Mouse (Mus musculus): ENCODE measurements around the gene Gng7. TPM values are rescaled to one million over a fixed set of nuclear protein-coding genes. Genes with fewer than 3 reads are reported as not detected.

The Gng7 gene
- polyA plus RNA-seq, 1 experiment from 2014 or later = 2.1 TPM

DNA sequence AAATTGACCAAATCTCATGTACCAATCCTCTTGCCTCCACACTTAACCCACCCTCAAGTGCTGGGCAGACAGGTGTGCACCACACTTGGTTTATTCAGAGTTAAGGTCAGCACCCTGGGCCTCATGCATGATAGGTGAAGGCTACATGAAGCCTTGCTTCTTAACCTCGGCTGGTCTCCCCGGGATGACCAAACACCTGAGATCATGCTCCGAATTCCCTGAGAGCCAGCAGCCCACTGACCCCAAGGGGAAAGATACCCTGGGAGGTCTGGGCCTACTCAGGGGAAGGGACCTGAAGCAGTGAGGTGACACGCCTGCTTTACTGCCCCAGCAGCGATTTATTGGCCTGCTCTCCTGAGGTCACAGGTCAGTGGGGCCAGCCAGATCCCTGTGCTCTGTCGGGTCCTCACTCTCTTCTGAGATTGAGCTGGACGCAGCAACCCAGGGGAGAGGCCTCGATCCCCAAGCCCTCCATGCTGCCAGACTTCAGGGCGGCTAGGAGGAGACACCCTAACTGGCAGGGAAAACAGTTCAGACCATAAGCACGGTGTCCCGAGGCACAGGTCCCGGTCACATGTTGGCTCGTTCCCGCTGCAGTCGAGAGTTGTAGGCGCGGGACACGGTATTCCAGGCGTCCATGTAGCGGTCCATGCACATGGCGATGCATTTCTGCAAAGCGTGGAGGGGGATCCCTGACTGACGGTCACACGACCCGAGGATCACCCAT, 115.0 kb downstream of the Gng7 start:
- ATAC-seq (replicated peaks; ENCODE audit: low FRiP score) = no peak
- peaks cover 27% of the 10 kb centered on the region for H3K36me3 ChIP-seq (ENCODE audit: control insufficient read depth, insufficient read depth, low read length)

DNA sequence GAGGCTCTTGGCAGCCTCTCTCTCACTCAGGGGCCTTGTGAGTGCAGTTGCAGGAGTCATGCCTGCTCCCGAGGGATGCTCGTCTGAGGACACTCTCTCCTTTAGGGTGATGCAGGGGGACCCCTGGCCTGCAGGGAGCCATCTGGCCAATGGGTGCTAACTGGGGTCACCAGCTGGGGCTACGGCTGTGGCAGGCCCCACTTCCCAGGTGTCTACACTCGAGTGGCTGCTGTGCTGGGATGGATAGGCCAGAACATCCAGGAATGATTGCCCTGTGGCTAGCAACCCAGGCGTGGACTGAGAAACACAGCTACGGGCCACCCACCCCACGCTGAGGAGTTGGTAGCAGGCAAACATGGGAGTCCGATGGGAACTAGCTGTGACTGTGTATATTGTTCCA, 115.7 kb downstream of the Gng7 start:
- Histone ChIP-seq H3K4me1 (replicated peaks; ENCODE audit: control insufficient read depth, insufficient read depth, low read length) (peaks cover 31% of the 10 kb centered on the region), H3K27ac (ENCODE audit: low read depth, low read length) (no peak overlapping the region), H3K36me3 (ENCODE audit: control insufficient read depth, insufficient read depth, low read length) (peaks cover 20% of the 10 kb centered on the region), H3K4me2 (peak overlapping the region; percentile 99), H3K9me3 (ENCODE audit: control insufficient read depth, low read length) (no peaks in the 10 kb centered on the region), H3K27me3 (replicated peaks; ENCODE audit: control insufficient read depth, insufficient read depth, low read length) (no peaks in the 10 kb centered on the region), H3K4me3 (ENCODE audit: low read depth, low read length) (peak overlapping the region; percentile 86), H3K9ac (ENCODE audit: low read depth, low read length) (peak overlapping the region; percentile 84; the same call in 1 of the 2 replicates)
- ATAC-seq (replicated peaks; ENCODE audit: low FRiP score) = no peak
- DNase-seq (ENCODE audit: low spot score) = no peak
- WGBS = 86% methylated on average over 8 of the region's 8 CpGs

More for the DNA sequence above, 115.0 kb downstream of the Gng7 start:
- no peaks in the 10 kb centered on the region for H3K9me3 ChIP-seq (ENCODE audit: control insufficient read depth, low read length)
- DNase-seq (ENCODE audit: low spot score) = no peak
- H3K4me3 ChIP-seq (ENCODE audit: low read depth, low read length) = peak overlapping the region; percentile 86
- H3K27ac ChIP-seq (ENCODE audit: low read depth, low read length) = peak overlapping the region; percentile 78
- no peaks in the 10 kb centered on the region for H3K27me3 ChIP-seq (replicated peaks; ENCODE audit: control insufficient read depth, insufficient read depth, low read length)
- peak overlapping the region; percentile 99 for H3K4me2 ChIP-seq
- 11% methylated on average over 25 of the region's 25 CpGs for WGBS
- peaks cover 31% of the 10 kb centered on the region for H3K4me1 ChIP-seq (replicated peaks; ENCODE audit: control insufficient read depth, insufficient read depth, low read length)
- H3K9ac ChIP-seq (ENCODE audit: low read depth, low read length) = peak overlapping the region; percentile 84

Other genes with a start within 250 kb of the Gng7 start
- 116 and 121 TPM in 2 replicates for gene Sf3a2, start 216.7 kb downstream of the Gng7 start, polyA plus RNA-seq (2014; fragmentation: Nextera tagmentation; extraction: Ambion mirVana)
- gene Plekhj1, start 216.3 kb downstream of the Gng7 start, polyA plus RNA-seq (2014; fragmentation: Nextera tagmentation; extraction: Ambion mirVana) = 178 and 188 TPM in 2 replicates
- gene Amh, start 209.7 kb downstream of the Gng7 start, polyA plus RNA-seq (2014; fragmentation: Nextera tagmentation; extraction: Ambion mirVana) = 0.14 TPM in 1 of 2 replicates, not detected in the other
- 1.1 and 1.5 TPM in 2 replicates for gene Jsrp1, start 201.4 kb downstream of the Gng7 start, polyA plus RNA-seq (2014; fragmentation: Nextera tagmentation; extraction: Ambion mirVana)
- 1,793 and 1,800 TPM in 2 replicates for gene Oaz1, start 188.3 kb downstream of the Gng7 start, polyA plus RNA-seq (2014; fragmentation: Nextera tagmentation; extraction: Ambion mirVana)
- 0.05 TPM in 1 of 2 replicates, not detected in the other for gene Lingo3, start 170.9 kb downstream of the Gng7 start, polyA plus RNA-seq (2014; fragmentation: Nextera tagmentation; extraction: Ambion mirVana)
- gene Lsm7, start 159.7 kb downstream of the Gng7 start, polyA plus RNA-seq (2014; fragmentation: Nextera tagmentation; extraction: Ambion mirVana) = 403 and 453 TPM in 2 replicates
- 58.5 and 63.8 TPM in 2 replicates for gene Sppl2b, start 159.7 kb downstream of the Gng7 start, polyA plus RNA-seq (2014; fragmentation: Nextera tagmentation; extraction: Ambion mirVana)
- not detected in 2 replicates for gene Tmprss9, start 143.1 kb downstream of the Gng7 start, polyA plus RNA-seq (2014; fragmentation: Nextera tagmentation; extraction: Ambion mirVana)
- gene Timm13, start 114.0 kb downstream of the Gng7 start, polyA plus RNA-seq (2014; fragmentation: Nextera tagmentation; extraction: Ambion mirVana) = 396 and 445 TPM in 2 replicates
- 16.2 and 18.2 TPM in 2 replicates for gene Lmnb2, start 96.7 kb downstream of the Gng7 start, polyA plus RNA-seq (2014; fragmentation: Nextera tagmentation; extraction: Ambion mirVana)
- 4.0 and 5.0 TPM in 2 replicates for gene Gadd45b, start 84.9 kb downstream of the Gng7 start, polyA plus RNA-seq (2014; fragmentation: Nextera tagmentation; extraction: Ambion mirVana)
- gene Diras1, start 10.7 kb upstream of the Gng7 start, polyA plus RNA-seq (2014; fragmentation: Nextera tagmentation; extraction: Ambion mirVana) = 0.45 TPM in 1 of 2 replicates, not detected in the other
- 9.1 and 9.4 TPM in 2 replicates for gene Slc39a3, start 22.5 kb upstream of the Gng7 start, polyA plus RNA-seq (2014; fragmentation: Nextera tagmentation; extraction: Ambion mirVana)
- gene Sgta, start 45.2 kb upstream of the Gng7 start, polyA plus RNA-seq (2014; fragmentation: Nextera tagmentation; extraction: Ambion mirVana) = 147 and 153 TPM in 2 replicates
- gene Thop1, start 55.1 kb upstream of the Gng7 start, polyA plus RNA-seq (2014; fragmentation: Nextera tagmentation; extraction: Ambion mirVana) = 80.3 and 84.0 TPM in 2 replicates
- 17.3 and 17.6 TPM in 2 replicates for gene Creb3l3, start 83.9 kb upstream of the Gng7 start, polyA plus RNA-seq (2014; fragmentation: Nextera tagmentation; extraction: Ambion mirVana)
- 201 and 207 TPM in 2 replicates for gene Map2k2, start 91.0 kb upstream of the Gng7 start, polyA plus RNA-seq (2014; fragmentation: Nextera tagmentation; extraction: Ambion mirVana)
- gene Zbtb7a, start 120.3 kb upstream of the Gng7 start, polyA plus RNA-seq (2014; fragmentation: Nextera tagmentation; extraction: Ambion mirVana) = 31.6 and 34.2 TPM in 2 replicates
- gene Pias4, start 153.0 kb upstream of the Gng7 start, polyA plus RNA-seq (2014; fragmentation: Nextera tagmentation; extraction: Ambion mirVana) = 41.2 and 50.9 TPM in 2 replicates
- 626 and 647 TPM in 2 replicates for gene Eef2, start 161.7 kb upstream of the Gng7 start, polyA plus RNA-seq (2014; fragmentation: Nextera tagmentation; extraction: Ambion mirVana)
- 44.5 and 45.6 TPM in 2 replicates for gene Dapk3, start 168.1 kb upstream of the Gng7 start, polyA plus RNA-seq (2014; fragmentation: Nextera tagmentation; extraction: Ambion mirVana)
- gene 4930442H23Rik, start 168.9 kb upstream of the Gng7 start, polyA plus RNA-seq (2014; fragmentation: Nextera tagmentation; extraction: Ambion mirVana) = not detected in 2 replicates
- not detected in 2 replicates for gene Nmrk2, start 187.1 kb upstream of the Gng7 start, polyA plus RNA-seq (2014; fragmentation: Nextera tagmentation; extraction: Ambion mirVana)
- 0.05 TPM in 1 of 2 replicates, not detected in the other for gene Atcay, start 215.9 kb upstream of the Gng7 start, polyA plus RNA-seq (2014; fragmentation: Nextera tagmentation; extraction: Ambion mirVana)
- gene Zfr2, start 218.2 kb upstream of the Gng7 start, polyA plus RNA-seq (2014; fragmentation: Nextera tagmentation; extraction: Ambion mirVana) = 1.3 and 2.1 TPM in 2 replicates
- gene Matk, start 238.0 kb upstream of the Gng7 start, polyA plus RNA-seq (2014; fragmentation: Nextera tagmentation; extraction: Ambion mirVana) = 2.1 TPM in 2 replicates

Data from liver, embryonic 11.5 days (tissue).